Mouse (Mus musculus) lung, postnatal 4 days (tissue): Measurements from ENCODE around the gene Tmc1.

Experiments
- DNase-seq, 2 experiments: peaks; one replicate each; pipeline ENCODE4 v3.0.0; 2021

Gene Tmc1

GRCm38 (mm10) chr19:20796001-20796400 is 158.0 kb downstream of the Tmc1 start:
- DNase-seq, result no peak

GRCm38 (mm10) chr19:20794999-20795398 is 159.0 kb downstream of the Tmc1 start:
- no peak for DNase-seq

- DNase-seq, result no peak
These were observed 161.2 kb downstream of the Tmc1 start for GRCm38 (mm10) chr19:20792811-20793210.

GRCm38 (mm10) chr19:20787289-20787688 is 166.7 kb downstream of the Tmc1 start:
- no peak for DNase-seq

GRCm38 (mm10) chr19:20775681-20776080 is 178.3 kb downstream of the Tmc1 start:
- no peak for DNase-seq

GRCm38 (mm10) chr19:20773941-20774340 is 180.1 kb downstream of the Tmc1 start:
- DNase-seq, result no peak

- peak in 1 of 2 experiments; percentile 18 for DNase-seq
These were observed 189.8 kb downstream of the Tmc1 start for GRCm38 (mm10) chr19:20764214-20764613.

- DNase-seq, result no peak
These were observed 192.2 kb downstream of the Tmc1 start for GRCm38 (mm10) chr19:20761675-20762426.

- DNase-seq, result no peak
These were observed 192.9 kb downstream of the Tmc1 start for GRCm38 (mm10) chr19:20761119-20761518.

- DNase-seq, result no peak
These were observed 209.4 kb downstream of the Tmc1 start for GRCm38 (mm10) chr19:20744630-20745029.
